Mouse (Mus musculus) urinary bladder, adult 2 months (tissue): ENCODE results near the gene Ttc39a. TPM values are rescaled to one million over a fixed set of nuclear protein-coding genes. Genes with fewer than 3 reads are reported as not detected.

Source experiments
- DNase-seq: peaks from one replicate; pipeline ENCODE4 v3.0.0; 2022; ENCODE audit warnings: low spot score
- polyA plus RNA-seq: library from polyadenylated mRNA; depleted of rRNA; stranded (reverse); fragments of >200 nt; gene quantifications from 2 replicates; pipeline ENCODE4 v1.2.3, GENCODE M21; 2012; rRNA removed

The Ttc39a gene
- polyA plus RNA-seq, 1 experiment, result 10.8 TPM

DNA sequence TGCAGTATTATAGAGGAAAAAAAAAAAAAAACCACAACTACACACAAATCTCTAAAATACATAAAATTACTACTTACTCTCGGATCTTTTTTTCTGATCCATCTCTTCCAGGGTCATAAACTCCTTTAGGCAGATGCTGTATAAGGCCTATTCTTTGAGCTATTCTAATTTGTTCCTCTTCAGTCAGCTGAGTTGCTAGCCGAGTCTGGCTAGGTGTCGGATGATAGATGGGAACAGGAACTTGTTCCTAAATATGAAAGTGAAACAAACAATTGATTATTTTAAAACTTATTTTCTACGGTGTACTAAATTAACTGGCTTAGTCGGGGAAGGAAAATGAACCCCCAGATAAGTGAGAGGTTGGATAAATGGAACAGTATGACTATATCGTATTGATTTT is 50.4 kb downstream of the Ttc39a start:
- no peak for DNase-seq

DNA sequence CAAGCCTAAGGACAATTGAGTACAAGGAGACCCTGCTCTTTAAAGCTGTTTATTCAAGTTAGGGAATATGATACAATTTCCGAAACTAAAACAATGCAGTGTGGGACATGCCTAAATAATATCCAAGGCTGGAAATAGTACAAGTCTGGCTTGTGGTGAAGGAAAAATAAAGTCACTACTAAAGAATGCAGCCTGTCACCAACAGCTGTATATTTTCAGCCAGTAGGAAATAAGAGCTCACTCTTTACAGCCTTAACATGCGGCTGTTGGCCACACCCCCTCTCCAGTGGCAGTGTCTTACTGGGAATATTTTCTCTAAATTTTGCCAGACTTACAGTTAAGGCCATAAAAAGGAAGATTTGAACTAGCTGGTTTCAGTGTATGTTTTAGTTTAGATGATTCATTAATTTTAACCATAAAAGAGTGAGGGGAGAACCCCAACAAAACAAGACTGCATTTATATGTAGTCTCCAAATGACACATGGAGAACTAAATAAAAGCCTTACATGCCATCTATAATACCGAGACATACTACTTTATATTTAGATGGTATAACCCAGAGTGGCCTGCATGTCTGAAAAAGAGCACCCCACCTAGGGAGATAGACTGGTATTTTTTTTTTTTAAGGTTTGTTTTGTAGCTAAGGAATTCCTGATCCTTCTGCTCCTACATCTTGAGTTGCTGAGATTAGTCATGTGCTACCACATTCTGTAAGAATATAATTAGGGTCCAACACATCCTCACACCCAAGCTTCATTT is 54.2 kb downstream of the Ttc39a start:
- no peak for DNase-seq

DNA sequence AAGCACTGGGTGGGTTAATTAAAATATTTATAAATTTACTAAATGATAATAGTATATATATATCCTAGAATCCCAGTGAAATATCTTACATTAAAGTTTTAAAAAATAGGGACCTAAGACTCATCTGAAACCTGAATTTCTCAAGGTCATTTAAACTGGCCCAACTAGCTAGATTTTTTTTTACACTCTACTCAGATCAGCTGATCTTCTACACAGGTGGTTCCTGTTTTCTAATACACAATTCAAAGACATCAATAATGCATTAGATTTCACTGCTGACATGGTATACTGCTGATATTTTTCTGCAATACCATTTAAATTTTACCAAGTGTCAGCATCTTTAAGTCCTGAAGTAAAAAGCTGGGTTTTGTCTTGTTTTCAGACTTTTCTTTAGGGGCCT is 57.5 kb downstream of the Ttc39a start:
- no peak for DNase-seq

DNA sequence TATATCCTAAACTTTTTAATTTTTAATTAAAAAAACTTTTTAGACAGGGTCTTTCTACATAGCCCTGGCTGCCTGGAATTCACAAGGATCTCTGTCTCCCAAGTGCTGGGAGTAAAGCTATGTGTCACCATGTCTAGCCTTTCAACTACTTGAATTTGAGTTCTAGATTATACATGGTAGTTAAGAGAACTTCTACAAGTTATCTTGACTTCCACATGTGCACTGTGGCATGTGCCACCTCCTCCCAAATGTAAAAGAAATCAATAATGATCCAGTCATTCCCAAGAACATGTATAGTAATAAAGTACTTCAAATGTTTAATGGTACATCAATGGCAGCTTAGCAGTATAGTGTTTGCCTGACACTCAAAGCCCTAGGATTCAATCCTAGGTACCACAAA is 61.3 kb downstream of the Ttc39a start:
- DNase-seq, result no peak

DNA sequence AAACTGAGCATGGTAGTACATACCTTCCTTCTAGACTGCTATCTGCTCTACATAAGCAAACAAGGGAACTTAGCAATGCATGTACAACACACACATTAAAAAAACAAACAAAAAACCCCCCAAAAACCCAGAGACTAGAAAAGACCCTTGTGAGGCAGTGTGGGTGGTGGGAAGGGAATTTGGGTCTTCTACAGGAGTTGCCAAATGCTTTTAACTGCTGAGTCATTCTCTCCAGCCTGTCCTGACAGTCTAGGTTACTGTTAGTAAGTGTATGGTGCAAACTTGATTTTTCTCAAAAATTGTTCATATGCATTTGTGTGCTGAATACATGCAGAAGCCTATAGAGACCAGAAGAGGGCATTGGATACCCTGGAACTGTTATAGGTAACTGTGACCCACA is 65.2 kb downstream of the Ttc39a start:
- DNase-seq, result no peak

DNA sequence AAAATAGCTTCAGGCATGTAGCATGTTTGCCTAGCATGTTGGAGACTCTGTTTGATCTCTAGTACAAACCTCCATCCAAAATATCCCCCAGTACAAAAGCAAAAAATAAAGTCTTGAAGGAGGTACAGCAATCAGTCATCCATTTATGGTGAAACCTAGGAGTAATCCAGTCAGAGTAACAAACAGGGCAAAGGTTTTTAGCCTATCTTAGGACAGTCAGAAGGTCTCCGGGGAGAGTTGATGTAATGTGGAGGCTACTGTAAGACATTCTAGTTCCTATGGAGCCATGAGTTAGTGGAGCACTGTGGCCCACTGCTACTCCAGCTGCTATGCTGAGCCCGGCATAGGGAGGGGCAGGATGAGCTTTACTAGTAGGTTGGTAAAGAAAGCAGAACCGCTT is 66.1 kb downstream of the Ttc39a start:
- DNase-seq, result no peak

DNA sequence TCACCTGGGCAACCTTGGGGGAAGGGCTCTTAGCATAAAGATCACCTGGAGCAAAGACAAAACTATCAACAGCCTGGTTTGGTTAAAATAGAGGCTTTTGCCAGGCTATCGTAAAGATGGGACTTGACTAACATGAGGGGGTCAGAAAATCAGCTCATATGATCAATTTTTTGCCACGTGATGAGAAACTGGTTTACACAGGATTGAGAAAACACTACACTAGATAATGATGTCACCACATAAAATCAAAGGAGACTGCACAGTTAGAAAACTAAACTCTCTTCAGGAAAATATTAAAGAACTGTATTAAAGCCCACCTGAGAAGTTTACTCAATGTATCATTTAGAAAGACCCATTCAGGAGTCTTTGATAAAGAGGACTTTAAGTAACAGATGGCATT is 68.7 kb downstream of the Ttc39a start:
- DNase-seq, result no peak

DNA sequence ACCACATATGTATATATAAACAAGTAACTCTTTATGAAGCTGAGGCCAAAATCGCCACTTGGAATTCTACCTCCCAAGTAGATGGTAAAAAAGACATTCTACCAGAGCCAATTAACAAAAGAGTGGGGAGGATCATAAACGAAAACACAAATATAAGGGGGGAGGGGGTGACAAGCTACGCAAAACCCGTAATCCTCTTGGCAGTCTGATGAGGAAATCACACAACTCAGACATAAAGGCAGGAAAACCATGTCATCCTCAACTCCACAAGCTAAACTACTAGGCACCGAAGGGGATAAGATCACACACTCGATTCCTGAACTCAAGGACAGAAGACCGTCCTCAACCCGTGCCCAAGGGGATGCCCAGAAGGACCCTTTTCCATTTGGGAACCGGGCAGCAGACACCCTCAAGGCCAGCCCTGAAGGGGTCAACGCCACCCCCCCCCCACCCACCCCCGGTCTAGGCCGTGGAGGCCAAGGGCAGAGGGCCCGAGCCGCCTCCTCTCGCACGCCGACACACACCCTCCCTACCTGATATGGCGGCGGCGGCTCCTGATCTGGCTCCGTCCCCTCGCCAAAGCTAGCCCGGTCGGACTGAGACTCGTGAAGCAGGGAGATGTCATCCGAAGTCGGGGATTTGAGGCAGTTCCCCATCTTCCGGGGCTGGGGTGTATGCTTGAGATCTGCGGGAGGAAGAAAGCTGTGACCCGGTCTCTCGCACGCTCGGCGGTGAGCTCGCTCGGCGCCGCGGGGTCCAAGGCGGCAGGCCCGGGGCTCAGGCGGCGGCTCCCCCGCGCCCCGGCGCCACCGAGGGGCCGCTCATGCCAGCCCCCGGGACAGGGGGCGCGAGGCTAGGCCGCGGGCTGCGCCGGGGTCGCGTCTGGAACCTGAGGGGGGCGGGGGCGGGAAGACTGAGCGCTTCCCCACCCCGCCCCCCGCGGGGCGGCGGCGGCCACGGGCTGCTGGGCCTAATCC is 69.4 kb downstream of the Ttc39a start:
- DNase-seq, result peak; percentile 61

DNA sequence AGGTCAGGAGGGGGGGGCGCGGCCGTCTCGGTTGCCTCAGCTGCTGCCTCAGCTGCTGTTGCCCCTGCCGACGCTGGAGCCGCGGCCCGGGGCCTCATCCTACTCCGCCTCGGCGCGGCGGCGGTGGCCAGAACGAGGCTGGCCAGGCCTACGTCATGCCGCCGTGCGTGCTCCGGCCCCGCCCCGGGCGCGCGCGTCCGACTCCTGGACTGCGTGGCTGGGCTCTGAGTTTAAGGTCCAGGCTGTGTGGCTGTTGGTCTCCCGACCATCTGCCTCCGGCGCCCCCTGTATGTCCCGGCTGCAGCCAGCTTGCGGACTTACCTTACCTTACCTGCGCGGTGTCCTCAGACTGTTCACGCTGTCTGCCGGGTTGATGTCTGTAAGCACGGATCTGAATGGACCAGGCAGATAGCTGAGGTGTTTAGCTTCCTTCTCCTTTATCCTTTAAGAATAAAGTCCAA is 70.2 kb downstream of the Ttc39a start:
- peak; percentile 90 for DNase-seq

DNA sequence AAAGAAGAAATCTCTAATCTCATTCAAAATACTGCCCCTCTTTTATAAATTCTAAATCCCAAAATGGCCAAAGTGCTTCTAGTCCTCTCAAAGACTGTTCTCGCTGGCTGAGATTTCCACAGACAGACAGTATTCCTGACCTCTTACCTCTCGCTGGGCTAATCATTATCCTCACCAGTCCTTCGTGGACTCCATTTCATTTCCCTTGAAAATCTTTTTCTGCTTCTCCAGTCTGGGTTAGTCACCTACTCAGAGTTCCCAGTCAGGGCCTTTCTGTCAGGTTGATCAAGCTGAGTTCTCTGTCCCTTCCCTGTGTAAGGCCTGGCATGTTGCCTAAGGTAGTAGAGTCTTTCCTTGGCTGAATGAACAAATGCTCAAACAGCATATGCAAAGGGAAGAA is 71.0 kb downstream of the Ttc39a start:
- no peak for DNase-seq

DNA sequence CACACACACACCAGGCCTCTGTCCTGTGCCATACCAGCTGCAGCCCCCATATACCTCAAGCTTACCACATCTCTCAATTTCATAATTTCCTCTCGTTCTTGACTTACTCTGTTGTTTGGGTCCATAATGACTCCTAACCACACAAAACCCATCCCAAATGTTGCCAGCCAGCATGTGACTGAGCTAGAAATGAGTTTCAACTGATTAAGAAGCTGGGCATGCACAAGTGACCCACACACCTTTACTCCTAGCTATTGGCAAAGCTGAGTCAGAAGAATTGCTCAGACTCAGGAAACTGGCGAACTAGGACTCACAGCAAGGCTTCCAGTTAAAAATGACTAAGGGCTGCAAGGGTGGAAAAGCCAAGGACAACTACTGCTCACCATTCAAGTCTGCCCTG is 75.0 kb downstream of the Ttc39a start:
- DNase-seq, result no peak

DNA sequence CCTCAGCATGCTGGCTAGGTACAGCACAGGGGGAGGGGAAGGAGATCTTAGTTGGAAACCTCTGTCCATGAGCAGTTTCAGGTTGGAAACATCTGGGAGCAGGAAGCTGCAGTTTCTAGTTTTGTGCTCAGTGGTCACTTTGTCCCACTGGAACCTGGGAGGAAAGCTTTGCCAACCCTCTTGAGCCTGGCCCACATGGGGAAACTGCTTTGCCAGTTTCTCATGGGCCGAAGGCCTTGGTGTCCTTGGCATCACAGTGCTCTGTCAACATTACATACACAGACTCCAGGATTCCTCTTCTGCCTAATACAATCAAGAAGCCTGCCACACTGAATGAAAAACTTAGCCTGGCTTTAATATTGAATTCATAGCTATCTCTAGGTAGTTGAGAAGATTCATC is 76.3 kb downstream of the Ttc39a start:
- no peak for DNase-seq

DNA sequence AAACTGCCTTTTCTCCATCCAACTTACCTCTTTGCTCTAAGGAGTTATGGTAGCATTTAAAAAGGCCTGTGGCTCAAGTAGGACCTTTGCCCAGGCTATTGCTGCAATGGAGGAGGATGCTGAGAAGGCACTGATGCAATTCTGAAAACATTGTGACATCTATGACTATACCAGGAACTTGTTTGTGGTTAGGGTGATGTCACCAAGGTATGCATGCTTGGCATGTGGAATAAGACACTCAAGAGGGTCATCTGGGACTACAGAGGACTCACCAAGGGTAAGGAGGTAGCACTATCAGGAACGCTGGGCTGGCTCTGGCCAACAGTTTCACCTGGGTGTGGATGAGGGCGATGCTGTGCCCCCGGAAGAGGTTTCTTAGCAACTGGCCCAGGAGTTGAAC is 78.2 kb downstream of the Ttc39a start, which contains the start of gene Rnf11:
Gene Rnf11, minus strand, starts transcription at position 108 of the 400 bp plus-strand sequence.
- no peak for DNase-seq

DNA sequence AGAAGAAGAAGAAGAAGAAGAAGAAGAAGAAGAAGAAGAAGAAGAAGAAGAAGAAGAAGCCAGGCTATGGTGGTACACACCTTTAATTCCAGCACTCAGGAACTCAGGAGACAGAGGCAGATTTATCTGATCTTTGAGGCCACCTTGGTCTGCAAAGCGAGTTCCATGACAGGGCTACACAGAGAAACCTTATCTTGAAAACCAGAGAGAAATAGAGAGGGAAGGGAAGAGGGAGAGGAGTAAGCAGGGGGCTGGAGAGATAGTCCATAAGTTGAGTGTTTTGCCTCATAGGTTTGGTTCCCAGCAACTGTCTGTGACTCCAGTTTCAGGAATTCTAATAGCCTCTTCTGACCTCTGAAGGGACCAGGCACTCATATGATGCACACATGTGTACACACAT is 82.4 kb downstream of the Ttc39a start:
- no peak for DNase-seq

DNA sequence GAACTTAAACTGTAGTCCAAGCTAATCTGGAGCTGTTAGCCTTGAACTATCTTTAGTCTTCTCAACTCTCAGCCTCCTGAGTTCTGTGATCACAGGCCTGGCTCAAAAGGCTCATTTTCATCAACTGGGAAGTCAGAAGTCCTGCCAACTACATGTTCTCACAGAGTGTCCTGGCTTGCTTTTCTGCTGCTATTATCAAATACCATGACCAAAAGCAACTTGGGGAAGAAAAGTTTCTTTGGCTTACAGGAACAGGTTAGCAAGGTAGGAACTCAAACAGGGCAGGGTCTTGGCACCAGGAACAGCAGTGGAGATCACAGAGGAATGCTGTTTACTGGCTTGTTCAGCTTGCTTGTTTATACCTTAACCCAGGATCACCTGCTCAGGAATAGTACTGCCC is 87.2 kb downstream of the Ttc39a start:
- no peak for DNase-seq

Other genes with a start within 250 kb of the Ttc39a start
- gene Osbpl9, start 204.4 kb upstream of the Ttc39a start, polyA plus RNA-seq, result 95.4 and 97.5 TPM in 2 replicates
- gene Calr4, start 172.1 kb upstream of the Ttc39a start, polyA plus RNA-seq, result 0.04 and 0.18 TPM in 2 replicates
- gene Eps15, start 126.4 kb upstream of the Ttc39a start, polyA plus RNA-seq, result 39.7 and 41.2 TPM in 2 replicates
- gene Rnf11, start 78.1 kb downstream of the Ttc39a start, polyA plus RNA-seq, result 72.9 and 75.3 TPM in 2 replicates
- gene 4930522H14Rik, start 124.7 kb downstream of the Ttc39a start, polyA plus RNA-seq, result not detected in 2 replicates